Mouse (Mus musculus): ENCODE measurements around the gene CN725425.

DNA sequence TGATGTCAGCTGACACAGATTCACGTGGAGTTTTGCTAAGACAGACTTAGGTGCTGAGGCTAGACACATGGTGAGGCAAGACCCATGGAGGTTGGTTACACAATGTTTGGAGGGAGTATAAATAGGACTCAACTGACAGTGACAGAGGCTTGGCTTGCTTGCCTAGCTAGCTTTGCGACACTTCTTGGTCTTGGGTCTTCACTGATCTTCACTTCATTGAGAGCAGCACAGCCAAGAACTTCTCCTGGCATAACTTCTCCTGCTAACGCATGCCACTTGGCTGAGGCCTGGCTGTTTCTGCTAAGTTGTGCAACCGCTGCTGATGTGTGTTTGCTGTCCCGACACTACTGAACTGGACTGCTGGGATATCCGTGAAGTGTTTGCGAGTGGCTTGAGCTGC, 83.5 kb downstream of the CN725425 start:
- no peak for TF ChIP-seq CTCF (IDR thresholded peaks at IDR 0.05; ENCODE audit: low read depth, low read length)
- no peak for TF ChIP-seq POLR2A (IDR thresholded peaks at IDR 0.05; ENCODE audit: extremely low read depth, insufficient read depth, low read length)
